Mouse (Mus musculus) lung, embryonic 15.5 days (tissue): ENCODE measurements at regions not wholly inside any gene's neighbourhood (a gene's known extent, or its start where the extent isn't known, plus 50 kb on each side); places are given as distances from the start of the nearest gene placed in this dataset. TPM values are rescaled to one million over a fixed set of nuclear protein-coding genes. Genes with fewer than 3 reads are reported as not detected.

Source experiments
- ATAC-seq: fragments of 200-750 bp; cut with Nextera tagmentation; 2 replicates; pipeline ENCODE4 v1.8.0; 2017; ENCODE audit warnings: moderate number of reproducible peaks, borderline replicate concordance; ENCODE audit not compliant: low FRiP score, low TSS enrichment; ENCODE audit errors: extremely low read depth
- H3K27ac ChIP-seq: fragments of 300-500 bp; sonication (generic); 2 replicates; pipeline ENCODE4 v1.5.1; 2015; ENCODE audit warnings: moderate library complexity, mild to moderate bottlenecking, inconsistent platforms
- H3K27me3 ChIP-seq: fragments of 300-500 bp; sonication (generic); 2 replicates; pipeline ENCODE4 v1.6.1; 2015; ENCODE audit warnings: inconsistent platforms
- H3K36me3 ChIP-seq: fragments of 300-500 bp; sonication (generic); 2 replicates; pipeline ENCODE4 v1.6.1; 2015; ENCODE audit warnings: inconsistent platforms
- H3K4me1 ChIP-seq: fragments of 300-500 bp; sonication (generic); 2 replicates; pipeline ENCODE4 v1.6.1; 2015; ENCODE audit warnings: inconsistent platforms
- H3K4me2 ChIP-seq: fragments of 300-500 bp; sonication (generic); 2 replicates; pipeline ENCODE4 v1.6.1; 2015; ENCODE audit warnings: inconsistent platforms, mild to moderate bottlenecking, moderate library complexity
- H3K4me3 ChIP-seq: fragments of 300-500 bp; sonication (generic); 2 replicates; pipeline ENCODE4 v1.5.1; 2015; ENCODE audit warnings: mild to moderate bottlenecking, inconsistent platforms
- H3K9ac ChIP-seq: fragments of 300-500 bp; sonication (generic); 2 replicates; pipeline ENCODE4 v1.6.1; 2015; ENCODE audit warnings: inconsistent platforms
- H3K9me3 ChIP-seq: fragments of 300-500 bp; sonication (generic); 2 replicates; pipeline ENCODE4 v1.6.1; 2016; ENCODE audit warnings: inconsistent platforms
- WGBS: fragments of 180-500 bp; shearing (Covaris S2); methylation state at CpG from one replicate; pipeline ENCODE4 v1.1.7; 2015; 5-methylcytosine and 5-hydroxymethylcytosine counted together
- microRNA-seq: library from miRNA; unstranded; fragments of <30 nt; microRNA quantifications from one replicate; pipeline ENCODE4, GENCODE M21; 2016

DNA sequence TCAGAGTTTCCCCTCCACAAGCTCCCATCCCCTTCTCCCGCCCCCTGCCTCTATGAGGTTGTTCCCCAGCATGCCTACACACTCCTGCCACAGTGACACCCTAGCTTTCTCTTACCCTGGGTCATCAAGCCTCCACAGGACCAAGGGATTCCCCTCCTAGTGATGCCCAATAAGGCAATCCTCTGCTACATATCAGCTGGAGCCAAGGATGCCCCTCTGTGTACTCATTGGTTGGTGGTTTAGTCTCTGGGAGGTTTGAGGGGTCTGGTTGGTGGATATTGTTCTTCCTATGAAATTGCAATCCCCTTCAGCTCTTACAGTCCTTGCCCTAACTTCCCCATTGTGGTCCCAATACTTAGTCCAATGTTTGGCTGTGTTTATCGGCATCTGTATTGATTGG, 317.4 kb upstream of the Olfr161 start:
- no peak for ATAC-seq
- no peak overlapping the region for H3K4me2 ChIP-seq
- no peak overlapping the region for H3K27ac ChIP-seq
- H3K4me3 ChIP-seq, result no peak overlapping the region
- 71% methylated on average over 2 of the region's 2 CpGs for WGBS
- peaks cover 20% of the 10 kb centered on the region; the same call in 1 of the 2 replicates for H3K9me3 ChIP-seq
- no peaks in the 10 kb centered on the region for H3K4me1 ChIP-seq
- no peaks in the 10 kb centered on the region for H3K27me3 ChIP-seq
- no peaks in the 10 kb centered on the region for H3K36me3 ChIP-seq
- H3K9ac ChIP-seq, result no peak overlapping the region

Small RNA genes lying in the stretch of these regions (microRNA-seq; reads per million reads assigned to microRNA genes)
- not detected for gene Gm23215
